Comparison of ENCODE assay signal across 11 mouse cellular contexts in genomic region chr11:85609303-85609940, GRCm38 (mm10).
A peak's percentile ranks its signal among the peaks of the same experiment; 100 is the strongest.
DNase-seq lines count a peak whose midpoint lies in the region; ATAC-seq and TF ChIP-seq lines count a peak whose summit lies in the region.
"Had no signal": no experiment of that assay in that cellular context is flagged by ENCODE, and none has a peak within 500 bp of the region (broad histone marks: within the 10 kb centered on the region; RNA-seq: fewer than 3 reads in every experiment).

No protein-coding gene starts in this region.

- TF ChIP-seq CTCF in Patski (IDR thresholded peaks at IDR 0.05) = no peak

- no peaks in the 10 kb centered on the region for H3K27me3 ChIP-seq in Patski

- CTCF ChIA-PET in Patski (lab: Charles Lee) = interaction anchor here (1.6 to 1.9 kb wide), 2 partner anchors 11 to 106 kb away, joined by 4 to 6 read pairs; no protein-coding TSS in a partner anchor

- no peak for DNase-seq in frontal cortex, postnatal 10 days (ENCODE audit: low spot score in 2 of 2)
- peak; percentile 6 to 19 for DNase-seq in left cerebral cortex, postnatal 36 days (ENCODE audit: low spot score in 2 of 2)
- no peak for DNase-seq in left cerebral cortex, adult 11 months (ENCODE audit: low spot score)
- DNase-seq in Patski (ENCODE audit: low read depth, low spot score) = peak; percentile 65
- DNase-seq in heart, postnatal 14 days = peak; percentile 15 to 45
- no peak for DNase-seq in kidney, adult 18-20 months
- DNase-seq in thymus, adult 18-20 months = no peak
- DNase-seq: kidney, adult 8-10 months; lung, postnatal 14 days had no signal

- ATAC-seq in frontal cortex, adult (ENCODE audit: low TSS enrichment) = peak; percentile 92
- peak; percentile 54 for ATAC-seq in Patski
- ATAC-seq: CD4-positive, CD25-positive, alpha-beta regulatory T cell, adult 4 months had no signal

- POLR2A ChIA-PET in Patski (lab: Charles Lee) = no interaction called here

- intact Hi-C loops in left cerebral cortex, postnatal 36 days (cut with DNase I) = no loop called here
- intact Hi-C loops in heart, postnatal 14 days (cut with DNase I) = no loop called here

- in situ Hi-C loops in Patski (cut with MboI; ENCODE audit: low pct_unique_long_range_greater_than_20kb) = no loop called here

Comparison
In these comparisons a context has a peak if more than half of its experiments do, and no peak if none do; other contexts are left out.
1. DNase-seq: peak in left cerebral cortex, postnatal 36 days (2 of 2), Patski (single experiment) and heart, postnatal 14 days (2 of 2); none in frontal cortex, postnatal 10 days (0 of 2), left cerebral cortex, adult 11 months (single experiment), kidney, adult 18-20 months (single experiment) and thymus, adult 18-20 months (0 of 2).